26 mouse cellular contexts compared by ENCODE assay signal in genomic region chr1:79680777-79681176, GRCm38 (mm10). TPM values are rescaled to one million over a fixed set of nuclear protein-coding genes. Genes with fewer than 3 reads are reported as not detected.
"Had no signal": no experiment of that assay in that cellular context is flagged by ENCODE, and none has a peak within 500 bp of the region (broad histone marks: within the 10 kb centered on the region; RNA-seq: fewer than 3 reads in every experiment).

No protein-coding gene starts in this region.

- H3K9me3 ChIP-seq: heart, embryonic 13.5 days; heart, embryonic 15.5 days; hindbrain, embryonic 10.5 days; hindbrain, embryonic 12.5 days; hindbrain, embryonic 15.5 days; kidney, embryonic 15.5 days; limb, embryonic 10.5 days; limb, embryonic 12.5 days; liver, embryonic 12.5 days had no signal

- H3K27me3 ChIP-seq: heart, embryonic 13.5 days; heart, embryonic 15.5 days; hindbrain, embryonic 12.5 days; hindbrain, embryonic 15.5 days; kidney, embryonic 15.5 days; limb, embryonic 12.5 days; liver, embryonic 12.5 days had no signal

- H3K27ac ChIP-seq: heart, embryonic 13.5 days; heart, embryonic 15.5 days; hindbrain, embryonic 10.5 days; hindbrain, embryonic 12.5 days; hindbrain, embryonic 15.5 days; hindbrain, postnatal 0 days; kidney, embryonic 15.5 days; kidney, postnatal 0 days; left cerebral cortex, adult 2 months; limb, embryonic 10.5 days; limb, embryonic 12.5 days; liver, embryonic 12.5 days; liver, embryonic 14.5 days had no signal

- H3K4me3 ChIP-seq: heart, embryonic 13.5 days; heart, embryonic 15.5 days; hindbrain, embryonic 10.5 days; hindbrain, embryonic 12.5 days; hindbrain, embryonic 15.5 days; kidney, embryonic 15.5 days; left cerebral cortex, adult 2 months; limb, embryonic 10.5 days; limb, embryonic 12.5 days; liver, embryonic 12.5 days had no signal

- H3K4me1 ChIP-seq: heart, embryonic 13.5 days; heart, embryonic 15.5 days; hindbrain, embryonic 10.5 days; hindbrain, embryonic 12.5 days; hindbrain, embryonic 15.5 days; kidney, embryonic 15.5 days; limb, embryonic 10.5 days; limb, embryonic 12.5 days; liver, embryonic 12.5 days had no signal

- H3K9ac ChIP-seq: heart, embryonic 13.5 days; heart, embryonic 15.5 days; hindbrain, embryonic 12.5 days; hindbrain, embryonic 15.5 days; kidney, embryonic 15.5 days; limb, embryonic 12.5 days; liver, embryonic 12.5 days; liver, embryonic 14.5 days had no signal

- DNase-seq: gastrocnemius, postnatal 14 days; gastrocnemius, postnatal 36 days; heart, adult 18-20 months; heart, postnatal 14 days; heart, postnatal 36 days; kidney, adult 11 months; kidney, adult 2 months; kidney, adult 9 months; kidney, postnatal 14 days; kidney, postnatal 36 days had no signal

- H3K36me3 ChIP-seq: heart, embryonic 13.5 days; heart, embryonic 15.5 days; hindbrain, embryonic 10.5 days; hindbrain, embryonic 12.5 days; hindbrain, embryonic 15.5 days; kidney, embryonic 15.5 days; limb, embryonic 10.5 days; limb, embryonic 12.5 days; liver, embryonic 12.5 days had no signal

- H3K4me2 ChIP-seq: heart, embryonic 11.5 days; heart, embryonic 13.5 days; heart, embryonic 15.5 days; hindbrain, embryonic 12.5 days; hindbrain, embryonic 15.5 days; kidney, embryonic 15.5 days; limb, embryonic 12.5 days; liver, embryonic 12.5 days had no signal

- ATAC-seq: hindbrain, postnatal 0 days; liver, embryonic 12.5 days had no signal

RNA-seq across cellular contexts. Expression of gene Ap1s3, which starts 9.0 kb away (rescaled TPM):
- total RNA-seq: gastrocnemius, adult 18-20 months; gastrocnemius, adult 8-10 months; gastrocnemius, postnatal 36 days had no signal
